Mouse (Mus musculus): Measurements from ENCODE around the gene Bola2. TPM values are rescaled to one million over a fixed set of nuclear protein-coding genes. Genes with fewer than 3 reads are reported as not detected.

Gene Bola2
- total RNA-seq, 2 experiments from 2014 or later = 108 to 113 TPM

DNA sequence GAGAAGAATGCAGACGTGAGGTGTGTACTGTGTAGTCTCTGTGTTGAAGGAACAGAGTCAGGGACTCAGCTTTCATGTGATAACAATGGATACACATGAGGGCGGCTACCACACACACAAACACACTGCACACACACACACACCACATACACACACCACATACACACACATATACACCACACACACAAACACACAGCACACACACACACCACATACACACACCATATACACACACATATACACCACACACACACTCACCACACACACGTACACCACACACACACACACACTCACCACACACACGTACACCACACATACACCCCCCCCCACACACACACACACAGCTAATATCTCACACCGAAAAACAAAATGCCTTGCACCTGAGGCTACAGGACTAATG, 46.3 kb downstream of the Bola2 start:
- intact Hi-C loops (cut with DNase I) = no loop called here
- no peak for DNase-seq (ENCODE audit: low spot score in 2 of 2)

DNA sequence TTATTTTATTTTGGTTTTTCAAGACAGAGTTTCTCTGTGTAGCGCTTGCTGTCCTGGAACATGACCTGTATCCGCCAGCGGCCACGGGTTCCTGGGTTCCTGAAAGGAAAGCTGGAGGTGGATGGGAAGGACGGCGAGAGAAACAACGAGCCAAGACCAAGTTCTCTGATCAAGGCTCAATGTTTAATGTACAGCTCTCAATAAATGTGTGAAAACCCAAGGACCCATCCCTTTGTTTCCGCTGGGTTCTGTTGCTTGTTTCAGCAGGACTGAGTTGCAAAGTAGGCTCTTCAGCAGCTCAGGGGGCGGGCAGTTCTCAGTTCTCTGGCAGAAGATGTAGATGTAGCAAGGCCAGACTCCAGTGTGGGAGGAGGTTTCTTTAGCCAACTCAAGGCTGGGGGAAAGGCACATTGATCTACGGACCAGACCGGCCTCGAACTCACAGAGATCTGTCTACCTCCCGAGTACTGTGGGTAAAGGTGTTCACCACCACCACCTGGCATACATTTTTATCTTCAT, 46.8 kb downstream of the Bola2 start:
- intact Hi-C loops (cut with DNase I) = no loop called here
- no peak for DNase-seq (ENCODE audit: low spot score in 2 of 2)

DNA sequence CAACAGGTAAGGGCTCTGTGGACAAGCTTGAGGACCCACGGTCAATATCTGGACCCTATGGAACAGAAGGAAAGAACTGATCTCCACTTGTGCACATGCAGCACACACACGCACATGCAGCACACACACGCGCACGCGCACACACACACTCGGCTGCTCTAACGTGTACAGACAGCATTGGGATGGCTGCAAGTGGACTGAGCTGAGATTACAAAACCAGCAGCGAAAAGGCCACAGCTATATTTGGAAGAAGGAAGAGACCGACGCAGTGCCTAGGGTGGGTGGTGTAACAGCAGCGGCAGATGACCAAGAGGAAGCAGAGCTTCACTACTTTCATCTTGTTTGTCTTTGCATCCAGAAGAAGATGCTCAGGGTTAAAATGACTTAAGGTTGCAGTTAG, 50.9 kb downstream of the Bola2 start:
- intact Hi-C loops (cut with DNase I) = no loop called here

DNA sequence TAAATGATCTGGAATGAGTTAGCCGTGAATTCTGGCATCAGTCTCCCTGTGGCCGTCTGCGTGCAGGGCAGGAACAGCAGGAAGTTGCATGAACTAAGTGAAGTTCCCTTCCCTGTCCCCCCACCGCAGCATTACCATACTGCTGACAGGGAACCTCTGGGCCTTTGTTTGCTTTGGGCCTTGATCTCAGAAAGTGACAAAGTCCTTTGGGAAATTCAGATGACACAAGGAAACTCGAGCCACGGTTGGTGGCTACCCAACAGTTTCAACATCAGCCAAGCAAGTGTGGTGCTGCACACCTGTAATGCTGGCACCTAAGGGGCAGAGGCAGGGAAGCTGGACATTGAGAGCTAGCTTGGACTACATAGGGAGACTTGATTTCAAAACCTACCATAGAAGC, 51.6 kb downstream of the Bola2 start:
- DNase-seq (ENCODE audit: low spot score in 2 of 2) = no peak
- intact Hi-C loops (cut with DNase I) = no loop called here

More for the DNA sequence above, 50.9 kb downstream of the Bola2 start:
- DNase-seq (ENCODE audit: low spot score in 2 of 2) = no peak

DNA sequence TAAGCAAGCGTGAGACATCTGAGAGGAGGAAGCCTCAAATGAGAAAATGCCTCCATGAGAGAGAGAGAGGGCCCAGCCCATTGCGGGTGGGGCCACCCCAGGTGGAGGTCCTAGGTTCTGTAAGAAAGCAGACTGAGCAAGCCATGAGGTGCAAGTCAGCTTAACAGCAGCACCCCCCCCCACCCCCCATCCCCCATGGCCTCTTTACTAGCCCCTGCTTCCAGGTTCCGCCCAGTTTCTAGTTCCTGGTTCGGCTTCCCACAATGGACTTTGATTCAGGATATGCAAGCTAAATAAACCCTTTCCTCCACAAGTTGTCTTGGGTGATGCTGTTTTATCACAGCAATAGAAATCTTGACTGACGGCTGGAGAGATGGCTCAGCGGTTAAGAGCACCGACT, 53.6 kb downstream of the Bola2 start:
- no peak for DNase-seq (ENCODE audit: low spot score in 2 of 2)
- intact Hi-C loops (cut with DNase I) = no loop called here

Other genes with a start within 250 kb of the Bola2 start
- gene Atp2a1, start 232.3 kb upstream of the Bola2 start, total RNA-seq (2021) = under 1 TPM in 1 of 2 experiments, not detected in 1; 0.21 TPM
- gene Sh2b1, start 220.0 kb upstream of the Bola2 start, total RNA-seq (2021) = 10 to 100 TPM; 68.4 to 75.0 TPM
- 10 to 100 TPM; 81.4 to 87.8 TPM for gene Tufm, start 208.0 kb upstream of the Bola2 start, total RNA-seq (2021)
- gene Atxn2l, start 192.0 kb upstream of the Bola2 start, total RNA-seq (2021) = 100 to 1,000 TPM; 116 to 119 TPM
- gene Eif3c, start 129.0 kb upstream of the Bola2 start, total RNA-seq (2021) = 100 to 1,000 TPM; 182 to 186 TPM
- under 1 TPM; 0.26 to 0.32 TPM for gene Apobr, start 110.5 kb upstream of the Bola2 start, total RNA-seq (2021)
- 10 to 100 TPM; 20.4 to 21.5 TPM for gene Cln3, start 109.6 kb upstream of the Bola2 start, total RNA-seq (2021)
- not detected for gene Il27, start 100.5 kb upstream of the Bola2 start, total RNA-seq (2021)
- 10 to 100 TPM; 11.5 to 15.9 TPM for gene Nupr1, start 64.5 kb upstream of the Bola2 start, total RNA-seq (2021)
- gene Sgf29, start 46.1 kb upstream of the Bola2 start, total RNA-seq (2021) = 10 to 100 TPM; 32.0 to 33.8 TPM
- gene Sult1a1, start 19.0 kb upstream of the Bola2 start, total RNA-seq (2021) = 10 to 100 TPM in 1 of 2 experiments, 1 to 10 TPM in 1; 6.7 to 12.7 TPM
- gene Slx1b, start 383 bp downstream of the Bola2 start, total RNA-seq (2021) = 10 to 100 TPM; 13.6 to 15.9 TPM
- gene Coro1a, start 12.4 kb downstream of the Bola2 start, total RNA-seq (2021) = 100 to 1,000 TPM; 173 to 185 TPM
- gene Mapk3, start 64.2 kb downstream of the Bola2 start, total RNA-seq (2021) = 100 to 1,000 TPM; 209 to 214 TPM
- 1 to 10 TPM; 2.0 to 2.5 TPM for gene Gdpd3, start 70.9 kb downstream of the Bola2 start, total RNA-seq (2021)
- gene Ypel3, start 81.6 kb downstream of the Bola2 start, total RNA-seq (2021) = 100 to 1,000 TPM; 247 to 269 TPM
- gene Tbx6, start 86.1 kb downstream of the Bola2 start, total RNA-seq (2021) = under 1 TPM; 0.51 to 0.92 TPM
- 10 to 100 TPM; 48.9 to 49.6 TPM for gene Ppp4c, start 97.1 kb downstream of the Bola2 start, total RNA-seq (2021)
- 100 to 1,000 TPM; 117 to 118 TPM for gene Fam57b, start 102.3 kb downstream of the Bola2 start, total RNA-seq (2021)
- gene 4930451I11Rik, start 136.2 kb downstream of the Bola2 start, total RNA-seq (2021) = not detected
- gene Doc2a, start 152.0 kb downstream of the Bola2 start, total RNA-seq (2021) = 10 to 100 TPM; 54.8 to 62.4 TPM
- 10 to 100 TPM; 30.2 to 32.1 TPM for gene Hirip3, start 166.6 kb downstream of the Bola2 start, total RNA-seq (2021)
- 10 to 100 TPM; 51.8 to 52.2 TPM for gene Ino80e, start 167.0 kb downstream of the Bola2 start, total RNA-seq (2021)
- gene Taok2, start 189.3 kb downstream of the Bola2 start, total RNA-seq (2021) = 100 to 1,000 TPM; 163 to 169 TPM
- gene Tmem219, start 227.5 kb downstream of the Bola2 start, total RNA-seq (2021) = 10 to 100 TPM; 21.1 to 23.7 TPM
- 100 to 1,000 TPM; 144 to 151 TPM for gene Kctd13, start 233.5 kb downstream of the Bola2 start, total RNA-seq (2021)

All from left cerebral cortex, postnatal 14 days (tissue).